Mouse (Mus musculus) embryonic facial prominence, embryonic 13.5 days (tissue): Measurements from ENCODE around the gene Slc24a4. TPM values are rescaled to one million over a fixed set of nuclear protein-coding genes. Genes with fewer than 3 reads are reported as not detected.

Experiments
- ATAC-seq: fragments of 200-750 bp; cut with Nextera tagmentation; 2 replicates; pipeline ENCODE4 v1.8.0; 2017; ENCODE audit warnings: low read depth; ENCODE audit not compliant: insufficient number of reproducible peaks, insufficient read depth, low FRiP score, low TSS enrichment
- H3K27ac ChIP-seq: fragments of 300-500 bp; sonication (generic); 2 replicates; pipeline ENCODE4 v1.5.1; 2015; ENCODE audit warnings: moderate library complexity, mild to moderate bottlenecking, inconsistent platforms
- H3K27me3 ChIP-seq: fragments of 300-500 bp; sonication (generic); 2 replicates; pipeline ENCODE4 v1.6.1; 2015; ENCODE audit warnings: mild to moderate bottlenecking, inconsistent platforms
- H3K36me3 ChIP-seq: fragments of 300-500 bp; sonication (generic); 2 replicates; pipeline ENCODE4 v1.6.1; 2015; ENCODE audit warnings: mild to moderate bottlenecking, inconsistent platforms
- H3K4me1 ChIP-seq: fragments of 300-500 bp; sonication (generic); 2 replicates; pipeline ENCODE4 v1.6.1; 2015; ENCODE audit warnings: inconsistent platforms
- H3K4me2 ChIP-seq: fragments of 300-500 bp; sonication (generic); 2 replicates; pipeline ENCODE4 v1.6.1; 2015; ENCODE audit warnings: moderate library complexity, mild to moderate bottlenecking, inconsistent platforms
- H3K4me3 ChIP-seq: fragments of 300-500 bp; sonication (generic); 2 replicates; pipeline ENCODE4 v1.5.1; 2015; ENCODE audit warnings: mild to moderate bottlenecking, inconsistent platforms
- H3K9ac ChIP-seq: fragments of 300-500 bp; sonication (generic); 2 replicates; pipeline ENCODE4 v1.6.1; 2015; ENCODE audit warnings: mild to moderate bottlenecking, inconsistent platforms
- H3K9me3 ChIP-seq: fragments of 300-500 bp; sonication (generic); 2 replicates; pipeline ENCODE4 v1.6.1; 2016; ENCODE audit warnings: inconsistent platforms
- WGBS: fragments of 180-500 bp; shearing (Covaris S2); methylation state at CpG from one replicate; pipeline ENCODE4 v1.1.7; 2015; ENCODE audit warnings: mixed read lengths; 5-methylcytosine and 5-hydroxymethylcytosine counted together
- polyA plus RNA-seq: library from polyadenylated mRNA; unstranded; fragments of >200 nt; fragmentation: Nextera tagmentation; extraction: Ambion mirVana; gene quantifications from 2 replicates; pipeline ENCODE4 v1.2.1, GENCODE M21; 2015

Gene Slc24a4
- polyA plus RNA-seq, 1 experiment from 2014 or later = 0.39 TPM

GRCm38 (mm10) chr12:102296967-102297366 lies 168.4 kb downstream of the Slc24a4 start:
- Histone ChIP-seq H3K9ac (no peak overlapping the region), H3K4me2 (no peak overlapping the region), H3K9me3 (no peaks in the 10 kb centered on the region), H3K36me3 (no peaks in the 10 kb centered on the region), H3K27ac (no peak overlapping the region), H3K4me3 (no peak overlapping the region), H3K27me3 (no peaks in the 10 kb centered on the region), H3K4me1 (peaks cover 9% of the 10 kb centered on the region)
- 84% methylated on average over 4 of the region's 4 CpGs for WGBS
- no peak for ATAC-seq

DNA sequence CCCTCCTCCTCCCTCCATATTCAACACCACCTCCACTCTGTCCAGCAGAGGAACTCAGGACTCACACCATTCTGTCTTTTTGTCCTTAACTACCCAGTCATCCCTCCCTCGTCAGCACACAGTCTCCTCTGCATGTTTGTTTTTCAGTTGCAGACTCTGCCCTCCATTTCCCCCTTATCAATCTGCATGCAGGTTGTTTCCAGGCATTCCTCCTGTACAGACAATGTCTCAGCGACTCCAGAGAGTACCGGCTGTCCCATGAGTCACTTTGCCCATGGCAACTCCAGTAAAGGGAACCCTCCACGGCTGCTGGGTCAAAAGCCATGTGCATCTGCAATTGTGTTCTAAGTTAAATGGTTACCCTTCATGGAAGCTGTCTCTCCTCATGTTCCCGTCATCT lies 170.7 kb downstream of the Slc24a4 start:
- Histone ChIP-seq H3K36me3 (no peaks in the 10 kb centered on the region), H3K4me1 (peaks cover 19% of the 10 kb centered on the region), H3K9me3 (no peaks in the 10 kb centered on the region), H3K27ac (no peak overlapping the region), H3K4me2 (no peak overlapping the region), H3K4me3 (no peak overlapping the region), H3K27me3 (no peaks in the 10 kb centered on the region), H3K9ac (no peak overlapping the region)
- no peak for ATAC-seq
- 57% methylated on average over 5 of the region's 5 CpGs for WGBS

GRCm38 (mm10) chr12:102301585-102301984 lies 173.1 kb downstream of the Slc24a4 start:
- H3K9ac ChIP-seq = no peak overlapping the region
- WGBS = 76% methylated on average over 1 of the region's 1 CpGs
- H3K9me3 ChIP-seq = no peaks in the 10 kb centered on the region
- H3K36me3 ChIP-seq = no peaks in the 10 kb centered on the region
- H3K27ac ChIP-seq = no peak overlapping the region
- no peaks in the 10 kb centered on the region for H3K27me3 ChIP-seq
- H3K4me1 ChIP-seq = peaks cover 36% of the 10 kb centered on the region
- ATAC-seq = no peak
- no peak overlapping the region for H3K4me2 ChIP-seq
- H3K4me3 ChIP-seq = no peak overlapping the region

- no peak overlapping the region for H3K4me2 ChIP-seq
- no peaks in the 10 kb centered on the region for H3K9me3 ChIP-seq
- 87% methylated on average over 9 of the region's 9 CpGs for WGBS
- ATAC-seq = no peak
- no peaks in the 10 kb centered on the region for H3K27me3 ChIP-seq
- H3K36me3 ChIP-seq = no peaks in the 10 kb centered on the region
- no peak overlapping the region for H3K27ac ChIP-seq
- peaks cover 40% of the 10 kb centered on the region for H3K4me1 ChIP-seq
- H3K9ac ChIP-seq = no peak overlapping the region
- no peak overlapping the region for H3K4me3 ChIP-seq
Observed at GRCm38 (mm10) chr12:102302322-102302721, 173.8 kb downstream of the Slc24a4 start.

- no peak overlapping the region for H3K9ac ChIP-seq
- no peak for ATAC-seq
- H3K27ac ChIP-seq = no peak overlapping the region
- no peaks in the 10 kb centered on the region for H3K27me3 ChIP-seq
- H3K4me2 ChIP-seq = no peak overlapping the region
- 48% methylated on average over 4 of the region's 4 CpGs for WGBS
- H3K36me3 ChIP-seq = no peaks in the 10 kb centered on the region
- H3K4me3 ChIP-seq = no peak overlapping the region
- H3K9me3 ChIP-seq = no peaks in the 10 kb centered on the region
- peaks cover 44% of the 10 kb centered on the region for H3K4me1 ChIP-seq
Observed at GRCm38 (mm10) chr12:102302831-102303351, 174.4 kb downstream of the Slc24a4 start.

- H3K27ac ChIP-seq = no peak overlapping the region
- H3K36me3 ChIP-seq = no peaks in the 10 kb centered on the region
- H3K4me1 ChIP-seq = peaks cover 54% of the 10 kb centered on the region
- no peak overlapping the region for H3K9ac ChIP-seq
- 28% methylated on average over 7 of the region's 7 CpGs for WGBS
- no peaks in the 10 kb centered on the region for H3K27me3 ChIP-seq
- no peak overlapping the region for H3K4me3 ChIP-seq
- H3K4me2 ChIP-seq = no peak overlapping the region
- no peak for ATAC-seq
- H3K9me3 ChIP-seq = no peaks in the 10 kb centered on the region
Observed at GRCm38 (mm10) chr12:102303867-102304266, 175.3 kb downstream of the Slc24a4 start.

DNA sequence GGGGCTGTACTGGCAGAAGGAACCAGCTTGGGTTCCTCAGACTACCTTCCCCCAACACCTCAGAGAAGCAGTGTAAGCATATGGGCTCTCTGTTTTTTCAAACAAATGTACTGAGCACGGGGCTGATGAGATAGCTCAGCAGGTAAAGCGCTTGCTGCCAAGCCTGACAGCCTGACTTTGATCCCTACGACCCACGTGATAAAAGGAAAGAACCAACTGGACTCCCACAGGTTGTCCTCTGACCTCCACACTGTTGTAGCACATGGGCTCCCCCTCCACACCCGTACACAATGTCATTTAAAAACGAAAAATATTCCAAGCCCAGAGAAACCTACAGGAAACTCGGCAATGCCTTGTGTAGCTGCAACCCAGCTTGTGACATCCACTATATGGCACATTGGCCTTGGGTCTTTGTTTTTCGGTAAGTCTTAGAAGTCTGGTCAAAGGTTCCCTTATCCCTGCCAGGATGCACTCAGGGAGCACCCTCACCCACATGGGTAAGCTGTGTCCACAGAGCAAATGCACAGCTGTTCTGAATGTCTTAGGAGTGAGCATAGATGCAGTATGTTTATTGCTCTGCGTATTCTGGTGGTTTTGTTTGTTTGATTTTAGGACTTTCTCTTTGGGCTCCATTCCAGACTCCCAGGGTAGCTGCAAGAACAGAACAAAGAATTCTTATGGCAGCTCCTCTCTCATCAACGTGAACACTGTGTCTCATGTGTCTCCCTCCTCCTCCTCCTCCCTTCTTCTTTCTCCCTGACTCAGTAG lies 176.7 kb downstream of the Slc24a4 start:
- no peak for ATAC-seq
- no peak overlapping the region for H3K4me3 ChIP-seq
- H3K9me3 ChIP-seq = no peaks in the 10 kb centered on the region
- WGBS = 56% methylated on average over 10 of the region's 10 CpGs
- H3K27me3 ChIP-seq = no peaks in the 10 kb centered on the region
- H3K4me1 ChIP-seq = peaks cover 57% of the 10 kb centered on the region
- no peak overlapping the region for H3K4me2 ChIP-seq
- H3K36me3 ChIP-seq = no peaks in the 10 kb centered on the region
- peak overlapping the region; percentile 40; the same call in 1 of the 2 replicates for H3K27ac ChIP-seq
- no peak overlapping the region for H3K9ac ChIP-seq

GRCm38 (mm10) chr12:102308001-102308456 lies 179.5 kb downstream of the Slc24a4 start:
- Histone ChIP-seq H3K9ac (peak overlapping the region; percentile 49; the same call in 1 of the 2 replicates), H3K4me2 (no peak overlapping the region), H3K4me3 (no peak overlapping the region), H3K27me3 (no peaks in the 10 kb centered on the region), H3K9me3 (no peaks in the 10 kb centered on the region), H3K4me1 (peaks cover 50% of the 10 kb centered on the region), H3K27ac (peak overlapping the region; percentile 58), H3K36me3 (0 out of 2 replicates have a peak, but pooled peaks cover 2% of the 10 kb centered on the region)
- WGBS = 62% methylated on average over 6 of the region's 6 CpGs
- no peak for ATAC-seq

DNA sequence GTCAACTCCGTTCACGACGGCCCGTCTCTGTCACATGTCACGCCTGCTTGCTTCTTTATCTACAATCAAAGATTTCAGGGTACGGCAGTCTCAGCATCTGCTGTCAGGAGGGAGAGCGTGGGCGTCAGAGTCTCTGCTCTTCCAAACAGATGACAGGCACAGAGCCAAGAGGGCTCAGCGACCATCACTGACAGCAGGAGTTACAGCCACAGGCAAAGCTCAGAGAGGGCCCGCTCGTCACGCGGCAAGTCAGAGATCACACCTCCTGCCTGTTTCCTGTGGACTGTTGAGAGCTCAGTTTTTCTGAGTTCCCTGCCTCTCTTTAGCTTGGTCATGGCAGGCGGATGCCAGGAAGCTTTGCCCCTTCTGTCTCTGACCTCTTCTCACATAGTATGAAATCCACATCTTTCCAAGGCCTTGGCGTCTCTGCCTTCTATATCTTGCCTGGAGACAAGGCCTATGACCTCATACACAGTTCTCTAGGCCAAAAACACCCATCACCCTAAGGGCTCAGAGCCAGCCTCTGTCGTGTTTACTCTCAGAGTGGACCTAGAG lies 180.0 kb downstream of the Slc24a4 start:
- no peak overlapping the region for H3K4me2 ChIP-seq

DNA sequence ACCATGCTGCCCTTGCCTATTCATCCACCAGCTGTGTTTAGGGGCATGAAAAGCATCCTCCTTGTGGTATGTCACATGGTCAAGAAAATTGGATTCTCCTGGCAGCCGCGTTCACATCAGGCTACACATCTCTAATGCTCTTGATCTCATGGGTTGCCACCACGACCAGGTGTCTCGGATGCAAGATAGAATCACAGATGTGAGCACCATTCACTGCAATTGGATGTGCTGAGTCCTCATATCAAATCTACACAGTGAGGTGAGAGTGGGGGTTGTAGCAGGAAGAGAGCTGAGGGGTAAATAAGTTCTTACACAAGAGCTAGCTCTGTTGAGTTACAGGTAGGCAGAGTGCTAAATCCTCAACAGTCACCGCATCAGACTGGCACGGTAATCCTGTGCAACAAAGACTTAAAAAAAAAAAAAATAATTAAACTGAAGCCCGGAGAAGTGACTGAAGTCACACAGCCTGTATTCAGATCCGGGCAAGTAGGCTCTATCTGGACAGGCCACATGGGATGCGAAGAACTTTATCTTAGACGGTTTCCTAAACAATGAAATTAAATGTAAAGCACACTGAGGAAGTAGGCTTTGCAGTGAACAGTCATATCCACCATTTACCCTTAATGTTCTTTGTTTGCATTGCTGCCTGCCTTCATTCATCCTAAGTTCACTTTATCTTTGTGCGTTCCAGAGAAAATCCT lies 180.7 kb downstream of the Slc24a4 start:
- no peaks in the 10 kb centered on the region for H3K27me3 ChIP-seq
- no peak overlapping the region for H3K9ac ChIP-seq
- no peak overlapping the region for H3K4me2 ChIP-seq
- H3K27ac ChIP-seq = no peak overlapping the region
- H3K4me3 ChIP-seq = no peak overlapping the region
- no peaks in the 10 kb centered on the region for H3K9me3 ChIP-seq
- H3K36me3 ChIP-seq = 0 out of 2 replicates have a peak, but pooled peaks cover 4% of the 10 kb centered on the region
- H3K4me1 ChIP-seq = peaks cover 37% of the 10 kb centered on the region
- no peak for ATAC-seq
- WGBS = 90% methylated on average over 11 of the region's 11 CpGs

More for the DNA sequence above, 180.0 kb downstream of the Slc24a4 start:
- Histone ChIP-seq H3K36me3 (0 out of 2 replicates have a peak, but pooled peaks cover 4% of the 10 kb centered on the region), H3K27me3 (no peaks in the 10 kb centered on the region), H3K9me3 (no peaks in the 10 kb centered on the region), H3K27ac (peak overlapping the region; percentile 58), H3K4me3 (no peak overlapping the region), H3K9ac (0 out of 2 replicates have a peak overlapping the region, but pooled peaks have one; percentile 49), H3K4me1 (peaks cover 45% of the 10 kb centered on the region)
- WGBS = 58% methylated on average over 16 of the region's 16 CpGs
- ATAC-seq = no peak

- peaks cover 32% of the 10 kb centered on the region for H3K4me1 ChIP-seq
- H3K27ac ChIP-seq = no peak overlapping the region
- H3K36me3 ChIP-seq = 0 out of 2 replicates have a peak, but pooled peaks cover 4% of the 10 kb centered on the region
- no peak overlapping the region for H3K4me3 ChIP-seq
- no peak overlapping the region for H3K4me2 ChIP-seq
- 79% methylated on average over 8 of the region's 8 CpGs for WGBS
- no peaks in the 10 kb centered on the region for H3K9me3 ChIP-seq
- ATAC-seq = no peak
- H3K27me3 ChIP-seq = no peaks in the 10 kb centered on the region
- H3K9ac ChIP-seq = no peak overlapping the region
Observed at GRCm38 (mm10) chr12:102309800-102310195, 181.3 kb downstream of the Slc24a4 start.
